Mouse (Mus musculus): ENCODE measurements at regions not wholly inside any gene's neighbourhood (a gene's known extent, or its start where the extent isn't known, plus 50 kb on each side); places are given as distances from the start of the nearest gene placed in this dataset.

DNA sequence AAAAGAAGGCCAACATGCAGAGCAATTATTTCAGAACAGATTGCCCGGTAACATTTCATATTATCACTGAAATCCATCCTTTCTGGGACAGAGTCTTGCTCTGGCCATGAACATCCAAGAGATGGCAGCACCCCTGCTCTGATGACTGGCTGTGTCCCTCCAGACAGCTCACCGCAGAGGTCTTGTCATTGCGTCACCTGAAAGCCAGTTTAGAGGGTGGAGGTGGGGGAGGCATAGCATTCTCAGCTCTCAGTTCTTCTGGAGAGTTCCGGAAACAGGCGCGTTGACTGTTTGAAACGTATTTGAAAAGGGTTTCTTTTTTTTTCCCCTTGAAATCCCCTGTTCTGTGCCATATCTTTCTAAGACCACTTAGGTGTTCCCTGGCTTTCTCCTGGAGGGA, 145.7 kb upstream of the Pgrmc2 start:
- peak; percentile 52 for TF ChIP-seq CTCF (IDR thresholded peaks at IDR 0.05; ENCODE audit: low read depth, low read length)
- TF ChIP-seq EP300 (IDR thresholded peaks at IDR 0.05; ENCODE audit: insufficient read depth, low read depth, low read length): no peak
- TF ChIP-seq POLR2A (IDR thresholded peaks at IDR 0.05; ENCODE audit: insufficient read depth, low read length): no peak
